Mouse (Mus musculus) megakaryocyte, embryonic 14.5 days (primary cell): ENCODE measurements around the gene Itgb1bp2.

Experiments
- FLI1 ChIP-seq: IDR thresholded peaks from 2 replicates; pipeline ENCODE4 v1.6.1; 2012; ENCODE audit warnings: low read length, inconsistent platforms, mixed read lengths
- GATA1 ChIP-seq: IDR thresholded peaks from 3 replicates; pipeline ENCODE4 v1.6.1; 2012; ENCODE audit warnings: mixed read lengths, low read length, inconsistent platforms, borderline replicate concordance

- TF ChIP-seq GATA1 (no peak), FLI1 (no peak)
Observed at GRCm38 (mm10) chrX:101429976-101430375, 18.9 kb upstream of the Itgb1bp2 start.
